Mouse (Mus musculus): ENCODE measurements around the gene Tmem206. TPM values are rescaled to one million over a fixed set of nuclear protein-coding genes. Genes with fewer than 3 reads are reported as not detected.

The Tmem206 gene
- polyA plus RNA-seq, 1 experiment from 2014 or later, result 6.8 TPM

Other genes with a start within 250 kb of the Tmem206 start
- 2.6 and 3.1 TPM in 2 replicates for gene Batf3, start 228.1 kb upstream of the Tmem206 start, polyA plus RNA-seq (2015; fragmentation: Nextera tagmentation; extraction: Ambion mirVana)
- gene Fam71a, start 161.1 kb upstream of the Tmem206 start, polyA plus RNA-seq (2015; fragmentation: Nextera tagmentation; extraction: Ambion mirVana), result not detected in 2 replicates
- gene Atf3, start 107.9 kb upstream of the Tmem206 start, polyA plus RNA-seq (2015; fragmentation: Nextera tagmentation; extraction: Ambion mirVana), result 1.3 TPM in 2 replicates
- 28.0 and 29.9 TPM in 2 replicates for gene Nenf, start 7.7 kb upstream of the Tmem206 start, polyA plus RNA-seq (2015; fragmentation: Nextera tagmentation; extraction: Ambion mirVana)
- 13.6 and 15.6 TPM in 2 replicates for gene Ppp2r5a, start 77.4 kb downstream of the Tmem206 start, polyA plus RNA-seq (2015; fragmentation: Nextera tagmentation; extraction: Ambion mirVana)
- gene Dtl, start 249.6 kb downstream of the Tmem206 start, polyA plus RNA-seq (2015; fragmentation: Nextera tagmentation; extraction: Ambion mirVana), result 36.6 and 43.0 TPM in 2 replicates
- 25.0 and 30.3 TPM in 2 replicates for gene Ints7, start 249.7 kb downstream of the Tmem206 start, polyA plus RNA-seq (2015; fragmentation: Nextera tagmentation; extraction: Ambion mirVana)